Mouse (Mus musculus): ENCODE data around the gene Ptrh1.

Ptrh1 gene

GRCm38 (mm10) chr2:32808816-32809566, 33.4 kb downstream of the Ptrh1 start:
- no peak for DNase-seq

- DNase-seq: no peak
Observed at GRCm38 (mm10) chr2:32811959-32812358, 36.4 kb downstream of the Ptrh1 start.

GRCm38 (mm10) chr2:32816497-32816896, 40.9 kb downstream of the Ptrh1 start:
- no peak for DNase-seq

GRCm38 (mm10) chr2:32816946-32817581, 41.5 kb downstream of the Ptrh1 start:
- peak; percentile 56 for DNase-seq

- no peak for DNase-seq
Observed at GRCm38 (mm10) chr2:32817589-32817988, 42.0 kb downstream of the Ptrh1 start.

- no peak for DNase-seq
Observed at GRCm38 (mm10) chr2:32818208-32818607, 42.6 kb downstream of the Ptrh1 start.

- peak; percentile 55 for DNase-seq
Observed at GRCm38 (mm10) chr2:32821041-32821802, 45.6 kb downstream of the Ptrh1 start.

- no peak for DNase-seq
Observed at GRCm38 (mm10) chr2:32822643-32823042, 47.1 kb downstream of the Ptrh1 start.

GRCm38 (mm10) chr2:32823153-32823552, 47.6 kb downstream of the Ptrh1 start:
- no peak for DNase-seq

GRCm38 (mm10) chr2:32823579-32824154, 48.1 kb downstream of the Ptrh1 start:
- DNase-seq: no peak

GRCm38 (mm10) chr2:32824181-32824580, 48.6 kb downstream of the Ptrh1 start:
- peak; percentile 14 for DNase-seq

GRCm38 (mm10) chr2:32824778-32825177, 49.2 kb downstream of the Ptrh1 start:
- DNase-seq: no peak

- DNase-seq: no peak
Observed at GRCm38 (mm10) chr2:32825796-32826195, 50.2 kb downstream of the Ptrh1 start.

Measured in lung, postnatal 10 days (tissue).